Mouse (Mus musculus): Measurements from ENCODE around the gene Gins2.

- no peak for TF ChIP-seq CTCF (IDR thresholded peaks at IDR 0.05; ENCODE audit: low read depth)
- no peak for TF ChIP-seq EP300 (IDR thresholded peaks at IDR 0.05; ENCODE audit: low read depth)
Observed at GRCm38 (mm10) chr8:120548313-120548761, 40.8 kb downstream of the Gins2 start.
